Mouse (Mus musculus) adrenal gland, postnatal 14 days (tissue): ENCODE data around the gene Defb38. TPM values are rescaled to one million over a fixed set of nuclear protein-coding genes. Genes with fewer than 3 reads are reported as not detected.

Experiments used
- DNase-seq: peaks from one replicate; pipeline ENCODE4 v3.0.0; 2021; ENCODE audit warnings: mixed read lengths
- long read RNA-seq, 2 experiments: library from polyadenylated mRNA; stranded (forward); transcript quantifications; one replicate each; pipeline ENCODE4 v2.0.0; 2021
- total RNA-seq: library from RNA; stranded (reverse); gene quantifications from 2 replicates; pipeline ENCODE4 v1.2.3, GENCODE M21; 2021

The Defb38 gene
- total RNA-seq, result not detected in 2 replicates
- long read RNA-seq, experiment 1, result 0 reads
- long read RNA-seq, experiment 2, result 0 reads

DNA sequence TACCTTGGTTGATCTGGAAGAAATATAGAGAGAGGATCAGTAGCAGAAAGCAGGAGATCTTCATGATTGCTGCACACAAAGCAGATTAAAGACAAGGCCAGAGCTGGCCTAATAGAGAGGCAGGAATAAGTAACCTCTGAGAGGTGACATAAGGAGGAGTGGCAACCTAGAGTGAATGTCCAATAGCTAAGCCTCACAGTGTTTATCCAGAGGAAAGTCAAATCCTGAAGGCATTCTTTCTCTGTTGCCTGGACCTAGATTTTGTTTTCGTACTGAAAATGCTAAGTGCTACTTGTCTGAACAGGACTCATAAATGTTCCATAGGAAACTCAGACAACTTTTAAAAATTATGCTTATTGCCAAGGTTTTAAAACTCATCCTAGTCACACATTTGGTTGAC is at the start of gene Defb38:
Gene Defb38 (minus strand): TSS at position 101 of the 400 bp plus-strand sequence.
- DNase-seq, result no peak

DNA sequence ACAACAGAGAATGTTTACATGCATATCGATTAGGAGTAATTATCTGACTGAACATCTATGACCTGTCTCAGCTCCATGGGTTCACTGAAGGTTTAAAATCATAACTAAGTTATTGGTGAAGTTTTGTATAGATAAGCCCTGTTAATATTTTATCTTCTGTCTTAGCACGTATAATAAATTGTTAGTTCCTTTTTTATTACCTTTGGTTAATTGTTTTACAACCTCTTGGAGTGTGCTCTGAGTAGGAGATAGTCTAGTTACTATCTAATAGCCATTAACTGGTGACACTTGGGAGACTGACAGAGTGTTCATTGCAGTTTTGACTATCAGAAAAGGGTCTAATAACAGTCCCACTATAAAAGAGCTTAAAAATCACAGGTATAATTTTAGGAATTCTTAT is 39.6 kb upstream of the Defb38 start:
- DNase-seq, result no peak

DNA sequence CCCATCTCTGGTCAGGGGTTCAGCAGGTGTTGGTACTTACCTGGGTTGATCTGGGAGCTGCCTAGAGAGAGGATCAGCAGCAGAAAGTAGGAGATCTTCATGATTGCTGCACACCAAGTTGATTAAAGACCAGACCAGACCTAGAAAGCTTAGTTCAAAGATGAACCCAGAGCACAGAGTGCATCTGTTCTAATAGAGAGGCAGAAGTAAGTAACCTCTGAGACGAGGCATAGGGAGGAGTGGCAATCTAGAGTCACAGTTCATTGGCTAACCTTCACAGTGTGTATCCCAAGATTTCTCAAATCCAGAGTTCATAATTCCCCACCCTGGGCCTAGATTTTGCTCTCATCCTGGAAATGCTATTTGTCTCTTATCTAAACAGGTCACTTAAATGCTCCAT is 38.3 kb upstream of the Defb38 start, which contains the start of gene Defb39:
Gene Defb39 (minus strand): TSS at position 101 of the 400 bp plus-strand sequence.
- DNase-seq, result no peak

DNA sequence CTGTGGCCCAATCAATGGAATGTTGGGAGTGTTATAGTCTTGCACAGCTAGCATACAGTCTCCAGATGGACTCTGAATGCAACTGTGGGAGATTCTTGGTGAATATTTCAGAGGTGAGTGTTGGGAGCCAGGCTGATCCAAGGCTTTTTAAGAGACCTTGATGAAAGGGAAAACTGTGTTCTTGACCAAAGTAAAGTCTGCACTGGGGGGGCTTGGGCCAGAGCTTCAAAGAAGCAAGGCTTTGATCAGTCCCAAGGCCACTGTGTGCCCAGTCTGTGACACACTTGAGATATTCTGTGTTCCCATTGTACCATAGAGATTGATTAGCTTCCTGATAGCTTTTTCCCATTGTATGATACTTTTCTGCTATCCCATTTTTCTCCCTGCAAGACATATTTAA is 36.5 kb upstream of the Defb38 start:
- DNase-seq, result peak; percentile 61

DNA sequence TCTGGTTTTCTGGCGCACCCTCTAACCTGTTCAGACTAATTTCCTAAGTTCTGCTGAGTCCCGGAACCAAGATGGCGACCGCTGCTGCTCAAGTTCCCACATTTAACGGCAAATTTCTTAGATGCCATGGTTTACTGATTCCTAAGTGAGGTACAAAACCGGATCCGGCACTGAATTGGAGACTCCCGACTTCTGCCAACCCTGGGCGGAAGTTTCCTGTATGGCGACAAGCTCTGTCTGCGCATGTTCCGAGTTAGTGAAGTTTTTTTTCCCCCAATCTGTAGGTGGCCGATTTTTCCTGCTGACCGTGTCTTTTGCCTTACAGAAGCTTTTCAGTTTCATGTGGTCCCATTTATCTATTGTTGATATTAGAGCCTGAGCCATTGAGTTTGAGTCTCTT is 18.9 kb upstream of the Defb38 start:
- no peak for DNase-seq

Other genes starting within 250 kb of the Defb38 start
- not detected in 2 replicates for gene Defb40, start 48.3 kb downstream of the Defb38 start, total RNA-seq
- gene Defb37, start 35.5 kb downstream of the Defb38 start, total RNA-seq, result not detected in 2 replicates
- gene Defb39, start 38.2 kb upstream of the Defb38 start, total RNA-seq, result not detected in 2 replicates
- not detected in 2 replicates for gene Defb12, start 88.3 kb upstream of the Defb38 start, total RNA-seq
- gene Defb34, start 97.2 kb upstream of the Defb38 start, total RNA-seq, result not detected in 2 replicates
- not detected in 2 replicates for gene Gm45826, start 114.2 kb upstream of the Defb38 start, total RNA-seq
- not detected in 2 replicates for gene Defb14, start 167.8 kb upstream of the Defb38 start, total RNA-seq
- not detected in 2 replicates for gene Defb4, start 172.1 kb upstream of the Defb38 start, total RNA-seq
- not detected in 2 replicates for gene Defb6, start 198.9 kb upstream of the Defb38 start, total RNA-seq
- gene Defb46, start 213.3 kb upstream of the Defb38 start, total RNA-seq, result not detected in 2 replicates
- not detected in 2 replicates for gene Defb5, start 221.0 kb upstream of the Defb38 start, total RNA-seq